Mouse (Mus musculus): ENCODE data around the gene Chn2. TPM values are rescaled to one million over a fixed set of nuclear protein-coding genes. Genes with fewer than 3 reads are reported as not detected.

Gene Chn2
- polyA plus RNA-seq, 1 experiment from 2014 or later, result 23.5 TPM

DNA sequence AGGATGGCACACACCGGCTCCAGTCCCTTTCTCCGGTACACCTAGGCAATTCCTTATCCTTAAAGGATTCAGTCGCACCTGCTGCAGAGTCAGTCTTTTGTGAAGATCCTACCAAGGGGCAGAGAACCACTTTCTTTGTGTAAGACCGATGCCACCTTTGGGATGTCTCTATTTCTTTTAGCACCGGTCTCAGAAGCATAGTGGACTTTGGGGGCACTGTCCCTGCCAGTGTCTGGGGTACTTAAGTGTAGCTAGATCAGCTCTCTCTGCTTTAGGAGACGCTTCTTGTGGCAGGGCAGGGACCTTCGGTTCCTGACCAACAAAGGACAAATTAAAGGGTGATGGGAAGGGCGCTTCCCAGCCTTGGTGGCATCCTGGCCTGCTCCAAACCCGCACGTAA lies 488 bp upstream of the Chn2 start:
- Histone ChIP-seq H3K9me3 (ENCODE audit: control insufficient read depth, low read length) (no peaks in the 10 kb centered on the region), H3K36me3 (ENCODE audit: control insufficient read depth, insufficient read depth, low read length) (no peaks in the 10 kb centered on the region), H3K4me1 (ENCODE audit: control insufficient read depth, insufficient read depth, low read length) (peaks cover 7% of the 10 kb centered on the region), H3K4me2 (ENCODE audit: low read depth, low read length) (peak overlapping the region; percentile 88), H3K9ac (replicated peaks; ENCODE audit: low read depth, low read length) (peak overlapping the region; percentile 97), H3K27me3 (ENCODE audit: control insufficient read depth, insufficient read depth, low read length) (no peaks in the 10 kb centered on the region; the same call in 1 of the 2 replicates), H3K4me3 (ENCODE audit: low read depth, low read length) (peak overlapping the region; percentile 67), H3K27ac (ENCODE audit: low read depth, low read length) (peak overlapping the region; percentile 95)
- ATAC-seq (ENCODE audit: low read depth), result no peak; the same call in 1 of the 2 replicates
- 7% methylated on average over 10 of the region's 10 CpGs for WGBS

- Histone ChIP-seq H3K27me3 (ENCODE audit: control insufficient read depth, insufficient read depth, low read length) (no peaks in the 10 kb centered on the region; the same call in 1 of the 2 replicates), H3K4me3 (ENCODE audit: low read depth, low read length) (peak overlapping the region; percentile 67), H3K9me3 (ENCODE audit: control insufficient read depth, low read length) (no peaks in the 10 kb centered on the region), H3K4me2 (ENCODE audit: low read depth, low read length) (peak overlapping the region; percentile 88), H3K9ac (replicated peaks; ENCODE audit: low read depth, low read length) (peak overlapping the region; percentile 97), H3K36me3 (ENCODE audit: control insufficient read depth, insufficient read depth, low read length) (no peaks in the 10 kb centered on the region), H3K27ac (ENCODE audit: low read depth, low read length) (peak overlapping the region; percentile 95), H3K4me1 (ENCODE audit: control insufficient read depth, insufficient read depth, low read length) (peaks cover 7% of the 10 kb centered on the region; the same call in 1 of the 2 replicates)
- WGBS, result under 1% methylated on average over 62 of the region's 62 CpGs
- ATAC-seq (ENCODE audit: low read depth), result peak; percentile 76
Observed at GRCm38 (mm10) chr6:54039805-54040447, 572 bp downstream of the Chn2 start.

- Histone ChIP-seq H3K4me1 (ENCODE audit: control insufficient read depth, insufficient read depth, low read length) (peaks cover 7% of the 10 kb centered on the region; the same call in 1 of the 2 replicates), H3K4me3 (ENCODE audit: low read depth, low read length) (peak overlapping the region; percentile 67), H3K27me3 (ENCODE audit: control insufficient read depth, insufficient read depth, low read length) (no peaks in the 10 kb centered on the region; the same call in 1 of the 2 replicates), H3K36me3 (ENCODE audit: control insufficient read depth, insufficient read depth, low read length) (no peaks in the 10 kb centered on the region), H3K4me2 (ENCODE audit: low read depth, low read length) (peak overlapping the region; percentile 88), H3K27ac (ENCODE audit: low read depth, low read length) (peak overlapping the region; percentile 95; the same call in 1 of the 2 replicates), H3K9ac (replicated peaks; ENCODE audit: low read depth, low read length) (peak overlapping the region; percentile 97), H3K9me3 (ENCODE audit: control insufficient read depth, low read length) (no peaks in the 10 kb centered on the region)
- 9% methylated on average over 9 of the region's 9 CpGs for WGBS
- no peak for ATAC-seq (ENCODE audit: low read depth)
Observed at GRCm38 (mm10) chr6:54040448-54040844, 1.1 kb downstream of the Chn2 start.

DNA sequence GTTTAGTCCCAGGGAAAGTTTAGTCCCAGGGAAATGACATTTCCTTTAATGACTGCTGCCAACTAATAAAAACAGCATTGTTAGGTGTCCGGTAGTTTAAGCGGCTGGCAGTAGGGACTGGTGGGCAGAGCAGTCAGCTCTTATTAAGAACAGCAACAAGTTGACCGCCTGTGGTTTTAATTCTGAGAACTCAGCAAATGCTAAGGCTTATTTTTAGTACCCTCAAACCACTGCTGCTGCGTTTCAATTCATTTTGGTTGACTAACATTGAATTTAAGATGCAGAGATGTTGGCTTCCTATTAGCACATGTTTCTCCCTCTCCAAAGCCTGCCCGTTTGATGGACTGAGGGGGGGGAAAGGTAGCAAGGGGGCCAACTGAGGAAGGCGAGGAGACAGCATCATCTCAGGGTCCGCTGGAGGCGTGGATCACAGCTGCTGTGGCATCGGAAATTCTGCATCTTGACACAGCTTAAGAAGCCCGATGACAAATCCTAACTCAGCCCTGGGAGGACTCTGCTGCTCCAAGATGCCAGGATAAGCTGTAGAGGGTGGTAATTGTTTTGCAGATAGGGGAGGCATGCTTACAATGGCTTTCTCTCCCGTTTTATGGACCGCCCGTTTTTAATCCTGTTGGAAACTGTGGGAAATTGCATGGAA lies 2.2 kb downstream of the Chn2 start:
- Histone ChIP-seq H3K27me3 (ENCODE audit: control insufficient read depth, insufficient read depth, low read length) (no peaks in the 10 kb centered on the region; the same call in 1 of the 2 replicates), H3K27ac (ENCODE audit: low read depth, low read length) (no peak overlapping the region), H3K4me2 (ENCODE audit: low read depth, low read length) (peak overlapping the region; percentile 88), H3K4me1 (ENCODE audit: control insufficient read depth, insufficient read depth, low read length) (peaks cover 7% of the 10 kb centered on the region; the same call in 1 of the 2 replicates), H3K4me3 (ENCODE audit: low read depth, low read length) (peak overlapping the region; percentile 67; the same call in 1 of the 2 replicates), H3K9me3 (ENCODE audit: control insufficient read depth, low read length) (no peaks in the 10 kb centered on the region), H3K36me3 (ENCODE audit: control insufficient read depth, insufficient read depth, low read length) (no peaks in the 10 kb centered on the region), H3K9ac (replicated peaks; ENCODE audit: low read depth, low read length) (no peak overlapping the region; the same call in 1 of the 2 replicates)
- WGBS, result 25% methylated on average over 13 of the region's 13 CpGs
- ATAC-seq (ENCODE audit: low read depth), result no peak

DNA sequence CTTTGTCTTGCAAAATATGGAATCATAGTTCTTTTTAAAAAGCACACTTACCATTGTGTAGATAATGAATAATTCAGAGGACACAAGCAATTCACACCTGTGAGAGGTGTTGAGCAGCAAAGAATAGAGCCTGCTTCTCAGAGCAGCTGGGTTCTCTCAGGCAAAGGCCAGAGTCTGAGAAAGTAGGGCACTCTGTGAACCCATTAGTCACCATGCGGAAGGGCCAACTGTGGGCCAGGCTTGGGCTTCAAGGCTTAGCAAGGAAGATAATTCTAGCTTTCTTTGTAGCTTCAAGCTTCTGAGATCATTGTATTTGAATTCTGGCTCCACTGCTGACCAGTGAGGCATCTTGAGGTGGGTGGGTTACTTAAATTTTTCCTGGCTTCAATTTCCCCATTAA lies 2.8 kb downstream of the Chn2 start:
- H3K27ac ChIP-seq (ENCODE audit: low read depth, low read length), result no peak overlapping the region
- peak overlapping the region; percentile 88; the same call in 1 of the 2 replicates for H3K4me2 ChIP-seq (ENCODE audit: low read depth, low read length)
- ATAC-seq (ENCODE audit: low read depth), result no peak
- H3K36me3 ChIP-seq (ENCODE audit: control insufficient read depth, insufficient read depth, low read length), result no peaks in the 10 kb centered on the region
- H3K27me3 ChIP-seq (ENCODE audit: control insufficient read depth, insufficient read depth, low read length), result no peaks in the 10 kb centered on the region; the same call in 1 of the 2 replicates
- no peak overlapping the region; the same call in 1 of the 2 replicates for H3K9ac ChIP-seq (replicated peaks; ENCODE audit: low read depth, low read length)
- H3K9me3 ChIP-seq (ENCODE audit: control insufficient read depth, low read length), result no peaks in the 10 kb centered on the region
- no peak overlapping the region for H3K4me3 ChIP-seq (ENCODE audit: low read depth, low read length)
- 74% methylated on average over 1 of the region's 1 CpGs for WGBS
- peaks cover 7% of the 10 kb centered on the region; the same call in 1 of the 2 replicates for H3K4me1 ChIP-seq (ENCODE audit: control insufficient read depth, insufficient read depth, low read length)

DNA sequence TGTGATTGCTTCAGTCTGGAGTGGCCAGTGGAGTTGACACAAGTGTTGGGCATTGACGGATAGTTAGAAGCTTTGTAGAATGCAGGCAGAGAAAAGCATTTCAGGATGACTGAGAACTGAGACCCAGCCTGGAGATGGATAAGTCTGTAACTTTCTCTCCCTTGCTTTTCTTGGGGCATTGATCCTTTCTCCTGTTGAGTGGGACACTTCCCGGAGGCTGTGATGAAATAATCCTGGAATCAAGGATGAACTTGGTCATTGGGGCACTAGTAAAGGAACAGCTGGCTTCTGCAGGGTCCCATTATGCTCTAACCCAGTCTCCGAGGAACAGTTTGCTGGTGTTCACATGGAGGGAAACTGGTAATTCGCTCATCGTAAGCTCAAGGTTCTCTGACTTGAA lies 4.2 kb downstream of the Chn2 start:
- Histone ChIP-seq H3K36me3 (ENCODE audit: control insufficient read depth, insufficient read depth, low read length) (no peaks in the 10 kb centered on the region), H3K27ac (ENCODE audit: low read depth, low read length) (no peak overlapping the region)
- ATAC-seq (ENCODE audit: low read depth), result no peak

DNA sequence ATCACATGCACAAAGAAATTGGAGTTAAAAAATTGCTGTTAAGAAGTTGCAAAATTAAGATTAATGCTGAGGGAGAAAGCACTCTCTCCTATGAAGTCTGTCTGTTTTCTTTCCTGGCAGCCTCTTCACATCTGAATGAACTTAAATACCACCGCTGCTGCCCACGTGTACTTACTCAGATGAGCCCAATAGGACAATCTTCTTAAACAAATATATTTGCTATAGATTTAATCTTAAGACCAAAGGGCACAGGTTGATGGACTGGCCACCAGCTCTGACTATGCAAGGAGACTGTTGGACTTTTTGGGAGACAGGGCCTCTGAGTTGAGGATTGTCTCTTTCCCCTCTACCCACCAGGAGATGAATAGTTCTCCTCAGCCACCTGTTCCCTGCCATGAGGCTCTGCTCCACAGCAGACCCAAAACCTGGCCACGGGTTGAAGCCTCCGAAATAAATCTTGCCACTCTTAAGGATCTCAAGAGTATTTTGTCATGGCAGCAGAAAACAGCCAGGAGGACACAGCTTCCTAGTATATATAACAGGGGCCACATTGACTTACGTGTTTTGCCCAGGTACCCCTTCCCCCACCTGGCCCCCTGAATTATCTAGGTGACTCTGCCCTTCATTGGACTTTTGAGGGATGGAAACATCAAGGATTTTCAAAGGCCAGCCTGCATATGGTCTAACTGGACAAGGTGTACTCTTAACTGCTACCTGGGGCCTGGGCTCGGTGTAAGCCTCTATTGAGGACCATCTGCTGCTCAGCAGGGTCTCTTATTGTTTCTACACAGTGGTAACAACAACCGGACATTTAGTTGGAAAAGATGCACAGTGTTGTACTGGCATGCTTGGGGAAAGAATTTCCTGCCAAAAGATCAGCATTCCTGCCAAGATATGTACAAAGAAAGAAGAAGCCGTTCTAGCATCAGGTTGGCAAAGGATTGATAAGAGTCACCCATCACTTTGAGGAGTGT lies 6.7 kb downstream of the Chn2 start:
- no peak overlapping the region for H3K4me3 ChIP-seq (ENCODE audit: low read depth, low read length)
- H3K27ac ChIP-seq (ENCODE audit: low read depth, low read length), result no peak overlapping the region
- WGBS, result 82% methylated on average over 8 of the region's 8 CpGs
- no peak for ATAC-seq (ENCODE audit: low read depth)
- no peaks in the 10 kb centered on the region; the same call in 1 of the 2 replicates for H3K27me3 ChIP-seq (ENCODE audit: control insufficient read depth, insufficient read depth, low read length)
- H3K4me1 ChIP-seq (ENCODE audit: control insufficient read depth, insufficient read depth, low read length), result 0 out of 2 replicates have a peak, but pooled peaks cover under 1% of the 10 kb centered on the region
- H3K9ac ChIP-seq (replicated peaks; ENCODE audit: low read depth, low read length), result no peak overlapping the region
- no peaks in the 10 kb centered on the region for H3K36me3 ChIP-seq (ENCODE audit: control insufficient read depth, insufficient read depth, low read length)
- H3K9me3 ChIP-seq (ENCODE audit: control insufficient read depth, low read length), result no peaks in the 10 kb centered on the region
- H3K4me2 ChIP-seq (ENCODE audit: low read depth, low read length), result no peak overlapping the region

More for the DNA sequence above, 4.2 kb downstream of the Chn2 start:
- H3K9me3 ChIP-seq (ENCODE audit: control insufficient read depth, low read length), result no peaks in the 10 kb centered on the region
- peaks cover 7% of the 10 kb centered on the region; the same call in 1 of the 2 replicates for H3K4me1 ChIP-seq (ENCODE audit: control insufficient read depth, insufficient read depth, low read length)
- H3K9ac ChIP-seq (replicated peaks; ENCODE audit: low read depth, low read length), result no peak overlapping the region
- H3K4me3 ChIP-seq (ENCODE audit: low read depth, low read length), result no peak overlapping the region
- H3K27me3 ChIP-seq (ENCODE audit: control insufficient read depth, insufficient read depth, low read length), result no peaks in the 10 kb centered on the region; the same call in 1 of the 2 replicates
- 78% methylated on average over 5 of the region's 5 CpGs for WGBS
- H3K4me2 ChIP-seq (ENCODE audit: low read depth, low read length), result no peak overlapping the region

DNA sequence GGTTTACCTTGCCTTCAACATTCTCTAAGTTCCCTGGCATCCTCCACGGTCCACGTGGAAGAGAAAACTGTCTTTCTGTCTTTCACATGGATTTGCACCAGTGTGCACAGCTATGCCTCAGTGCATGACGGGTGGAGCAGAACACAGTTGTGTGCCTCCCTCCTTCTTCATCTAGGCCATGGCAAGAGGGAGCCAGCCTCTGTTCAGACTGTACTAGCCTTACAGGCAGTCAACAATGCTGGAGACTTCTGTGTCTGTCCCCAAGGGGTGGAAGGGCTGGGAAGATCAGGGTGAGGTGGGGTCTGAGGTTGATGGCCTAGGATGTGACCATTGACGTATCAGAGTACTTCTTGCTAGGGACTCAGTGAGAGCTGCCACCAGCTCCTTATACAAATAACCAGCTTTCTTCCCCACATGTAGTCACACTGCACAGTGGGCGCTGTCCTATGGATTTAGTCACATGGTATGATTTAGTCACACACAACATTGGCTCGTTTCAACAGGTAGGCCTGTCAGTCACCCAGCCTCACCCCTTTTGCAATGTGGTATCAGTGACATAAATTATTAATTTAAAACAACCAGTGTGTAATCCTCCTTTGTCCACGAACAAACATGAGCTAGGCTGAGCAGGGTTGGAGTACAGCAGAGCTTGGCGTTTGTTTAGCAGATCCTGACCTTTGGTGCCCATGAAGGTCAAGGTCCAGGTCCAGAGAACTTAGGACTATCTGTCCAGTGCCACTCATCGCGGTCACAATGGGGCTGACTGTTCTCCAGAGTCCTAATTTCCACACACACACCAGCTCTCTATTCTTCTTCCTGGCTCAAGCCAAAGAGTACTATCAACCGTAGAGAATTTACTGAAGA lies 7.8 kb downstream of the Chn2 start:
- H3K36me3 ChIP-seq (ENCODE audit: control insufficient read depth, insufficient read depth, low read length), result no peaks in the 10 kb centered on the region
- H3K4me2 ChIP-seq (ENCODE audit: low read depth, low read length), result no peak overlapping the region
- no peaks in the 10 kb centered on the region for H3K4me1 ChIP-seq (ENCODE audit: control insufficient read depth, insufficient read depth, low read length)
- no peak overlapping the region for H3K9ac ChIP-seq (replicated peaks; ENCODE audit: low read depth, low read length)
- H3K4me3 ChIP-seq (ENCODE audit: low read depth, low read length), result no peak overlapping the region
- no peaks in the 10 kb centered on the region; the same call in 1 of the 2 replicates for H3K27me3 ChIP-seq (ENCODE audit: control insufficient read depth, insufficient read depth, low read length)
- no peak for ATAC-seq (ENCODE audit: low read depth)
- 71% methylated on average over 11 of the region's 11 CpGs for WGBS
- H3K27ac ChIP-seq (ENCODE audit: low read depth, low read length), result no peak overlapping the region
- no peaks in the 10 kb centered on the region for H3K9me3 ChIP-seq (ENCODE audit: control insufficient read depth, low read length)

Measured in neural tube, embryonic 14.5 days (tissue).